Mouse (Mus musculus): ENCODE results near the gene Chit1.
A peak's percentile ranks its signal among the peaks of the same experiment; 100 is the strongest.

Chit1 gene

GRCm38 (mm10) chr1:134142363-134142794, 31.3 kb downstream of the Chit1 start:
- DNase-seq (ENCODE audit: low read depth, low spot score): no peak

- no peak for DNase-seq (ENCODE audit: low read depth, low spot score)
Observed at GRCm38 (mm10) chr1:134146066-134146465, 35.0 kb downstream of the Chit1 start.

- DNase-seq (ENCODE audit: low read depth, low spot score): no peak
Observed at GRCm38 (mm10) chr1:134150076-134150475, 39.0 kb downstream of the Chit1 start.

- DNase-seq (ENCODE audit: low read depth, low spot score): no peak
Observed at GRCm38 (mm10) chr1:134150745-134151144, 39.7 kb downstream of the Chit1 start.

- peak; percentile 83 for DNase-seq (ENCODE audit: low read depth, low spot score)
Observed at GRCm38 (mm10) chr1:134151655-134152412, 40.8 kb downstream of the Chit1 start.

GRCm38 (mm10) chr1:134152626-134153590, 41.9 kb downstream of the Chit1 start:
- no peak for DNase-seq (ENCODE audit: low read depth, low spot score)

DNA sequence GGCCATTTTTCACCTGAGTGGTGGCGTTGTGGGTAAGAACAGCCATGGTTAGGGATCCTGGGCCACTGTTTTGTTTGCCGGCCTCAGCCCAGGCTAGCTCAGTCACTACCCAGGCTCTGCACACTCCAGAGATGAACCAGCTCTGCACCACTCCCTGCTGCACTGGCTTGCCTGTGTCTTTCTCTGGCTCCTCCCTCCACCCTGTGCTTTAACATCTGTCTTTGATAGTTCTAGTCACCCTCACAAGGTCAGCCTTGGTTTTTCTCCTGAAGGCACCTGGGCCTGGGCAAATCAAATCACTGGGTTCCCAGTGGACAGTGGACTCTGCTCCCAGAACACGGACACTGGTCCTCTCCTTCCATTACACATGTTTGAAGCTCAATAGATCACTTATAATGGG, 43.1 kb downstream of the Chit1 start:
- no peak for DNase-seq (ENCODE audit: low read depth, low spot score)

DNA sequence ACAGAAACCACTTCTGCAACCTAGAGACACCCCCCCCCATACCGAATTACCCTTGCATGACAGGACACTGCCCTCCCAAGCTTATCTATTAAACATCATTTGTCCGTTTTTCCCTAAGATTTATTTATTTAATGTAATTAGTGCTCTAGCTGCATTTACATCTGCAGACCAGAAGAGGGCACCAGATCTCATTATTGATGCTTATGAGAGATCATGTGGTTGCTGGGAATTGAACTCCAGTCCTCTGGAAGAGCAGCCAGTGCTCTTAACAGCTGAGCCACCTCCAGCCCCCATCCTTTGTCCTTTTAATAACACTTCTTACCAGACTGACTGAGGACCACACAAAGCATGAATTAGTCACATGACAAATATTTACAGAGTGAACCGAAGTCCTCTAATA, 43.6 kb downstream of the Chit1 start:
- no peak for DNase-seq (ENCODE audit: low read depth, low spot score)

- no peak for DNase-seq (ENCODE audit: low read depth, low spot score)
Observed at GRCm38 (mm10) chr1:134160404-134160803, 49.4 kb downstream of the Chit1 start.

GRCm38 (mm10) chr1:134161399-134161798, 50.4 kb downstream of the Chit1 start:
- DNase-seq (ENCODE audit: low read depth, low spot score): no peak

DNA sequence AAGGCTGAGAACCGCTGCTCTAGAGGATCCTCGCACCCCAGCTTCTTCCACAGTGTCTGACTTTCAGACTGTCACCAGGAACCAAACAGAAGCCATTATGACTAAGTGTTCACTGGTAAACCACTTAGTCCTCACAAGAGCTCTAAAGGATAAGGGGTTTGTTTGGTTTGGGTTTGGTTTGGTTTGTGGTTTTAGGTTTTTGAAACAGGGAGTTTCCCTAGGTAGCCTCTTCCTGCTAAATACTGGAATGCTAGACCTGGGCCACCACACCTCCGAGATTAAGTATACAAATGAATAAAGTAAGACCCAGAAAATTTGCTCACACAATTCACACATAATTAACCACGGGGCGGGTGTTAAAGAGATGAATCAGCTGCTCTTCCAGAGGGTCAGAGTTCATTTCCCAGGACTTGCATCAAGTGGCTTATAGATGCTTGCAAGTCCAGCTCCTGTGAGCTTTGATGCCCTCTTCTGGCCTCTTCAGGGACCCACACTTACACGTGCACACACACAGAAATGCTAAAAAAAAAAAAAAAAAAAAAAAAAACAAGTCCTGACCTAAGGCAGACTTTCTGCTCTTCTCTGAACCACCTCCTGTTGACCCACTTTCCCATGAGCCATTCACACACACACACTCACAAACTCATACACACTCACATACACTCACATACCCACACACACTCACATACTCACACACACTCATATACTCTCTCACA, 51.6 kb downstream of the Chit1 start:
- DNase-seq (ENCODE audit: low read depth, low spot score): no peak

- no peak for DNase-seq (ENCODE audit: low read depth, low spot score)
Observed at GRCm38 (mm10) chr1:134163476-134163875, 52.4 kb downstream of the Chit1 start.

- no peak for DNase-seq (ENCODE audit: low read depth, low spot score)
Observed at GRCm38 (mm10) chr1:134164454-134164853, 53.4 kb downstream of the Chit1 start.

DNA sequence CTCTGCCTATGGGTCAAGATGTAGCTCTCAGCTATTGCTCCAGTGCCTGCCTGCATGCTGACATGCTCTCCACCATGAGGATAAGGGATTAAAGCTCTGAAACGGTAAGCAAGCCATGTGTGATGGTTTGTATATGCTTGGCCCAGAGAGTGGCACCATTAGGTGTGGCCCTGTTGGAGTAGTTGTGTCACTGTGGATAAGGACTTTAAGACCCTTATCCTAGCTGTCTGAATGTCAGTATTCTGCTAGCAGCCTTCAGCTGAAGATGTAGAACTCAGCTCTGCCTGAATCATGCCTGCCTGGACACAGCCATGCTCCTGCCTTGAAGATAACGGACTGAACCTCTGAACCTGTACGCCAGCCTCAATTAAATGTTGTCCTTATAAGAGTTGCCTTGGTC, 55.5 kb downstream of the Chit1 start:
- DNase-seq (ENCODE audit: low read depth, low spot score): no peak

DNA sequence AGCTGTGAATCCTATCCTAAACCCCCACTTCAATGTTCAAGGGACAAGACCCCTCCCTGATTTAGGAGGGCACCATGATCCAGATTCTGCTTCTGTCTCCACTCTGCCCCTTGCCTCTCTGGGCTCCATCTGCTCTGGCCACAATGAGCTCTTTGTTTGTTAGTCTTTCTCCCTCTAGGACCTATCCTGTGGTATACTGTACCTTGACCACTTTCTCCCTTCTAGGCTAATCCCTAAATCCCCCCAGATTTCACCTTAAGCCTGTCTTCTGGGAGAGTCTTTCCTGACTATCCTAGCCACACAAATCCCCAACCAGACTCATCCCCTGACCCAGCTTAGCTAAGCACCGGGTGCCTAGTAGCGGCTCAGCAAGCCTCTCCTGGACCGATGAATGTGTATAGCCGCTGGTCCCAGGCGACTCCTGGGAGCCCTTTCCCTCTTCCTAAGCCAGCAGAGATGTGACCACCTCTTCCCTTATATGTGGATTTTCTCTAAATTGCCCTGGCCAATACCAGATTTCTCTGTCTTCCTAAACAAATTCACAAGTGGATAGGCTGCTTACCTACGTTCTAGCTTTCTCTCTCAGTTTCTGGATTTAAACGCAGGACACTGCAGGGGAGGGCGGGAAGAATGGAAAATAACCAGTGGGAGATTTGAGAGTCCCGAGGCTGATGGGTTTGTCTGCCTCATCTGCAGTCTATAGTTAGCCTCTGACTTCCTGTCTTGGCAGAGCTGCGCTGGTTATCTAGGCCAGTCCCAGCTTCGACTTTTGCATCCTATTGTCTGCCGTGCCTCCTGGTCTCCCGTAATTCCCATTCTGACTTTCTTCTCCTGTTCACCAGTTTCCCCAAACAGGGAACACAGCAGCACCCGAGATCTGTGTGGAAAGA, 56.6 kb downstream of the Chit1 start:
- DNase-seq (ENCODE audit: low read depth, low spot score): no peak

- no peak for DNase-seq (ENCODE audit: low read depth, low spot score)
Observed at GRCm38 (mm10) chr1:134168567-134168966, 57.5 kb downstream of the Chit1 start.

DNA sequence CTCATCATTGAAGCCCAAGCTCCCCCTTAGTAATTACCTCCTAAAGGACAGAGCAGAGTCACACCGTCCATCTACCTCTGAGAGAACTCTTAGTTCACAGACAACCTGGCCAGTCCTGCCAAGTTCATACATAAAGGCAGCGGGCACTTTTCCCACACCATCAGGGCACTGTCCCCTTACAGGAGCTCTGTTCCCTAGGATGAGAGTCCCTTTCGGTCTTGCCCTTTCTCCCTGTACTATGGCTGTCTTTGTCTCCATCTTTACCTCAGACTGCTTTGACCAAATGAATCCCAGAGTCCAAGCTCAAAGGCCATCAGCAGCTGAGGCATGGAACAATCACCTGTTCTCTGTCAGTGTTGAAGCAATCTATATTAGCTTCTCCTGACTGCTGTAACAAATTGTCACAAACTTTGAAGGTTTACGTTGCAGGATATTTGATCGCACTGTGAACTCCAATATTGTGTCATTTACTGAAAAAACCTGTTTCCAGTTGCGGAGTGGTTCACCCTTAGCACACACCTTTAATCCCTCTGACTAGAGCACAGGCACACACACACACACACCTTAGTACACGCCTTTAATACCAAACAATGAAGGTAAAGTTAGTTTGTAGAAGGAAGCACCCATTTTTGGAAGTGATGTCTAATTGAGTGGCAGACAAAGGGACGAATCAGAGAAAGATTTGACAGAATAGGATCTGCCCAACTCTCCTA, 58.1 kb downstream of the Chit1 start:
- no peak for DNase-seq (ENCODE audit: low read depth, low spot score)

GRCm38 (mm10) chr1:134173081-134173480, 62.0 kb downstream of the Chit1 start:
- DNase-seq (ENCODE audit: low read depth, low spot score): no peak

DNA sequence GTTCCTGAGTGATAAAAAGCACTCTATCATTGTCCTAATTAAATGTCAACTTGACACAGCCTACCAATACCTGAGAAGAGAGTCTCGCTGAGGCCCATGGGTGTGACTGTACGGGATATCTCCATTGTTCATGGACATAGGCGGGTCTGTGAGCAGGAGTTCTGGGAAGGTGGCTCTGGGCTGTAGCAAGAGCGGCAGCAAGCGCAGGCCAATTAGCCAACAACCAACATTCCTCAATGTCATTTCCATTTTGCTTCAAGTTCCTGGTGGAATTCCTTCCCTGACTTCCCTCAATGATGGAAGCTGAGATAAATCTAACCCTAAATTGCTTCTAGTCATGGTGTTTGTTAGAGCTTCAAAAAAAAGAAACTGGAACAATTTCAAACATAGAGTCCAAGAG, 66.9 kb downstream of the Chit1 start:
- no peak for DNase-seq (ENCODE audit: low read depth, low spot score)

DNA sequence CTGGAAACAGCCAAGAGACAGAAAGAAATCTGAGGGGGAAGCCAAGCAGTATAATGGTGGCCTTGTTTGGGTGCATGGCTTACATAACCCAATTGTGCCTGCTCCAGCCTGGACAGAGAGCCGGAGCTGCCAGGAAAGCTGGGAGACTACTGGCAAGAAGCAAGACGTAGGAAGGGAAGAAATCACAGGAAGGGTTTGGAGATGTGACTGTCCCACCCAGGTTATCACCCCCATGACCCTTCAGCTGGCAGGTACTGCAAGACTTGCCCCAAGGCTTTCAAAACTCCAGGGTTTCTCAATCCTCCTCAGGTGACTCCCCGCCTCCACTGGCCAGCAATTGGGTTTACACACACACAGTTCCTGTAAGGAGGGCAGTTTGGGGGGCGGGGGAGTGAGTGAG, 71.0 kb downstream of the Chit1 start, which contains the start of gene Chil1:
Gene Chil1, plus strand, starts transcription at position 152 of the 400 bp plus-strand sequence.
- DNase-seq (ENCODE audit: low read depth, low spot score): no peak

All from retina, adult 2 months (tissue).